Mouse (Mus musculus) hindbrain, postnatal 0 days (tissue): ENCODE data around the gene Ttc28. TPM values are rescaled to one million over a fixed set of nuclear protein-coding genes. Genes with fewer than 3 reads are reported as not detected.

ENCODE experiments used
- ATAC-seq: fragments of 200-750 bp; cut with Nextera tagmentation; 2 replicates; pipeline ENCODE4 v1.8.0; 2017; ENCODE audit warnings: mild to moderate bottlenecking, moderate TSS enrichment, moderate library complexity
- DNase-seq: peaks from one replicate; pipeline ENCODE4 v3.0.0-alpha.2; 2015; ENCODE audit warnings: low spot score
- H3K27ac ChIP-seq: fragments of 300-500 bp; sonication (generic); 2 replicates; pipeline ENCODE4 v1.5.1; 2014; ENCODE audit warnings: mild to moderate bottlenecking
- H3K27me3 ChIP-seq: fragments of 300-500 bp; sonication (generic); 2 replicates; pipeline ENCODE4 v1.6.1; 2014; ENCODE audit warnings: low read length, mixed read lengths; ENCODE audit not compliant: insufficient read depth
- H3K36me3 ChIP-seq: fragments of 300-500 bp; sonication (generic); 2 replicates; pipeline ENCODE4 v1.6.1; 2014; ENCODE audit warnings: low read length, mixed read lengths; ENCODE audit not compliant: insufficient read depth
- H3K4me1 ChIP-seq: fragments of 300-500 bp; sonication (generic); 2 replicates; pipeline ENCODE4 v1.6.1; 2014; ENCODE audit warnings: antibody characterized with exemption, low read length, mixed read lengths; ENCODE audit not compliant: insufficient read depth
- H3K4me2 ChIP-seq: fragments of 300-500 bp; sonication (generic); 2 replicates; pipeline ENCODE4 v1.6.1; 2014; ENCODE audit warnings: low read depth, mild to moderate bottlenecking, low read length, moderate library complexity, mixed read lengths
- H3K4me3 ChIP-seq: fragments of 300-500 bp; sonication (generic); 2 replicates; pipeline ENCODE4 v1.5.1; 2014; ENCODE audit warnings: low read length
- H3K9ac ChIP-seq: fragments of 300-500 bp; sonication (generic); replicated peaks from 2 replicates; pipeline ENCODE4 v1.6.1; 2014; ENCODE audit warnings: mild to moderate bottlenecking, low read length, moderate library complexity, mixed read lengths
- H3K9me3 ChIP-seq: fragments of 300-500 bp; sonication (generic); 2 replicates; pipeline ENCODE4 v1.6.1; 2016; ENCODE audit warnings: low read length, mixed read lengths
- CTCF ChIP-seq: IDR thresholded peaks from 2 replicates; pipeline ENCODE4 v1.5.1; 2016; ENCODE audit warnings: antibody characterized with exemption, control low read depth, low read depth
- WGBS: fragments of 180-500 bp; shearing (Covaris S2); extraction: QIAGEN DNeasy Blood & Tissue Kit; methylation state at CpG from one replicate; pipeline ENCODE4 v1.1.7; 2014; 5-methylcytosine and 5-hydroxymethylcytosine counted together
- polyA plus RNA-seq: library from polyadenylated mRNA; unstranded; fragments of >200 nt; fragmentation: Nextera tagmentation; extraction: Ambion mirVana; gene quantifications from 2 replicates; pipeline ENCODE4 v1.2.1, GENCODE M21; 2015
- total RNA-seq: library from RNA; depleted of rRNA; stranded (reverse); fragments of >200 nt; gene quantifications from 2 replicates; pipeline ENCODE4 v1.2.3, GENCODE M21; 2014

Gene Ttc28
- total and polyA plus RNA-seq, 2 experiments from 2014 or later: 11.1 to 49.8 TPM

- H3K27ac ChIP-seq: no peak overlapping the region
Measured at GRCm38 (mm10) chr5:111130121-111130520, 250.5 kb downstream of the Ttc28 start.

GRCm38 (mm10) chr5:111131561-111131960, 252.0 kb downstream of the Ttc28 start:
- TF ChIP-seq CTCF: no peak
- Histone ChIP-seq H3K4me1 (peaks cover 8% of the 10 kb centered on the region; the same call in 1 of the 2 replicates), H3K27ac (no peak overlapping the region), H3K4me2 (no peak overlapping the region), H3K9ac (no peak overlapping the region), H3K36me3 (no peaks in the 10 kb centered on the region), H3K27me3 (no peaks in the 10 kb centered on the region), H3K9me3 (no peaks in the 10 kb centered on the region), H3K4me3 (no peak overlapping the region)
- 89% methylated on average over 18 of the region's 18 CpGs for WGBS
- ATAC-seq (no peak), DNase-seq (no peak)

More at GRCm38 (mm10) chr5:111130121-111130520, 250.5 kb downstream of the Ttc28 start:
- WGBS: 89% methylated on average over 8 of the region's 8 CpGs
- Histone ChIP-seq H3K9me3 (no peaks in the 10 kb centered on the region), H3K36me3 (no peaks in the 10 kb centered on the region), H3K9ac (no peak overlapping the region), H3K4me1 (peaks cover 13% of the 10 kb centered on the region), H3K4me2 (no peak overlapping the region), H3K4me3 (no peak overlapping the region), H3K27me3 (no peaks in the 10 kb centered on the region)
- no peak for TF ChIP-seq CTCF
- DNase-seq (no peak), ATAC-seq (no peak)

- no peaks in the 10 kb centered on the region for H3K36me3 ChIP-seq
- ATAC-seq (no peak), DNase-seq (no peak)
- no peak overlapping the region for H3K4me2 ChIP-seq
- no peaks in the 10 kb centered on the region for H3K9me3 ChIP-seq
- no peak overlapping the region for H3K4me3 ChIP-seq
- H3K4me1 ChIP-seq: peaks cover 16% of the 10 kb centered on the region; the same call in 1 of the 2 replicates
- no peak for TF ChIP-seq CTCF
- no peak overlapping the region for H3K27ac ChIP-seq
- WGBS: 90% methylated on average over 5 of the region's 5 CpGs
- H3K9ac ChIP-seq: no peak overlapping the region
- no peaks in the 10 kb centered on the region for H3K27me3 ChIP-seq
Measured at GRCm38 (mm10) chr5:111133150-111133549, 253.5 kb downstream of the Ttc28 start.

- no peak for DNase-seq
- H3K4me2 ChIP-seq: no peak overlapping the region
- peaks cover 22% of the 10 kb centered on the region for H3K4me1 ChIP-seq
- H3K27me3 ChIP-seq: no peaks in the 10 kb centered on the region
- WGBS: 84% methylated on average over 7 of the region's 7 CpGs
- H3K9ac ChIP-seq: no peak overlapping the region
- no peaks in the 10 kb centered on the region for H3K9me3 ChIP-seq
- H3K4me3 ChIP-seq: no peak overlapping the region
- no peak for TF ChIP-seq CTCF
- no peak for ATAC-seq
- no peaks in the 10 kb centered on the region for H3K36me3 ChIP-seq
- no peak overlapping the region for H3K27ac ChIP-seq
Measured at GRCm38 (mm10) chr5:111133754-111134153, 254.2 kb downstream of the Ttc28 start.

GRCm38 (mm10) chr5:111137283-111137682, 257.7 kb downstream of the Ttc28 start:
- 45% methylated on average over 6 of the region's 6 CpGs for WGBS
- no peak overlapping the region for H3K4me2 ChIP-seq
- no peaks in the 10 kb centered on the region for H3K27me3 ChIP-seq
- no peak overlapping the region for H3K27ac ChIP-seq
- no peaks in the 10 kb centered on the region for H3K9me3 ChIP-seq
- no peak for TF ChIP-seq CTCF
- ATAC-seq (no peak), DNase-seq (no peak)
- H3K4me1 ChIP-seq: peaks cover 33% of the 10 kb centered on the region
- no peak overlapping the region for H3K4me3 ChIP-seq
- no peak overlapping the region for H3K9ac ChIP-seq
- no peaks in the 10 kb centered on the region for H3K36me3 ChIP-seq

GRCm38 (mm10) chr5:111137742-111138141, 258.1 kb downstream of the Ttc28 start:
- H3K4me3 ChIP-seq: no peak overlapping the region
- 42% methylated on average over 13 of the region's 13 CpGs for WGBS
- no peak overlapping the region for H3K4me2 ChIP-seq
- peaks cover 29% of the 10 kb centered on the region for H3K4me1 ChIP-seq
- no peaks in the 10 kb centered on the region for H3K9me3 ChIP-seq
- H3K9ac ChIP-seq: no peak overlapping the region
- ATAC-seq (no peak), DNase-seq (no peak)
- no peak overlapping the region for H3K27ac ChIP-seq
- H3K36me3 ChIP-seq: no peaks in the 10 kb centered on the region
- H3K27me3 ChIP-seq: no peaks in the 10 kb centered on the region
- TF ChIP-seq CTCF: no peak

GRCm38 (mm10) chr5:111138239-111138833, 258.7 kb downstream of the Ttc28 start:
- Histone ChIP-seq H3K27me3 (no peaks in the 10 kb centered on the region), H3K9ac (no peak overlapping the region), H3K27ac (peak overlapping the region; percentile 51; the same call in 1 of the 2 replicates), H3K9me3 (no peaks in the 10 kb centered on the region), H3K4me2 (no peak overlapping the region), H3K36me3 (no peaks in the 10 kb centered on the region), H3K4me3 (no peak overlapping the region), H3K4me1 (peaks cover 28% of the 10 kb centered on the region)
- DNase-seq (peak; percentile 46), ATAC-seq (peak; percentile 35; the same call in 1 of the 2 replicates)
- 38% methylated on average over 11 of the region's 11 CpGs for WGBS
- no peak for TF ChIP-seq CTCF
